Mouse (Mus musculus): ENCODE measurements at regions not wholly inside any gene's neighbourhood (a gene's known extent, or its start where the extent isn't known, plus 50 kb on each side); places are given as distances from the start of the nearest gene placed in this dataset.
A peak's percentile ranks its signal among the peaks of the same experiment; 100 is the strongest.

- DNase-seq (ENCODE audit: low read depth), result no peak
These were observed 204.6 kb upstream of the Tlr4 start for GRCm38 (mm10) chr4:66622650-66623394.

- peak; percentile 72 for DNase-seq (ENCODE audit: low read depth)
These were observed 208.5 kb upstream of the Tlr4 start for GRCm38 (mm10) chr4:66618811-66619440.

- no peak for DNase-seq (ENCODE audit: low read depth)
These were observed 209.3 kb upstream of the Tlr4 start for GRCm38 (mm10) chr4:66617743-66618736.

GRCm38 (mm10) chr4:66617101-66617500 is 210.3 kb upstream of the Tlr4 start:
- no peak for DNase-seq (ENCODE audit: low read depth)

GRCm38 (mm10) chr4:66604849-66605248 is 200.4 kb upstream of the Astn2 start:
- DNase-seq (ENCODE audit: low read depth), result no peak

- no peak for DNase-seq (ENCODE audit: low read depth)
These were observed 194.3 kb upstream of the Astn2 start for GRCm38 (mm10) chr4:66598737-66599136.

- DNase-seq (ENCODE audit: low read depth), result no peak
These were observed 182.2 kb upstream of the Astn2 start for GRCm38 (mm10) chr4:66586647-66587046.

- DNase-seq (ENCODE audit: low read depth), result no peak
These were observed 181.8 kb upstream of the Astn2 start for GRCm38 (mm10) chr4:66586166-66586565.

GRCm38 (mm10) chr4:66556936-66557335 is 152.5 kb upstream of the Astn2 start:
- DNase-seq (ENCODE audit: low read depth), result no peak

- DNase-seq (ENCODE audit: low read depth), result peak; percentile 27
These were observed 146.1 kb upstream of the Astn2 start for GRCm38 (mm10) chr4:66550306-66551104.

- DNase-seq (ENCODE audit: low read depth), result no peak
These were observed 138.5 kb upstream of the Astn2 start for GRCm38 (mm10) chr4:66542833-66543436.

GRCm38 (mm10) chr4:66524456-66524855 is 120.0 kb upstream of the Astn2 start:
- DNase-seq (ENCODE audit: low read depth), result no peak

- DNase-seq (ENCODE audit: low read depth), result no peak
These were observed 119.5 kb upstream of the Astn2 start for GRCm38 (mm10) chr4:66523886-66524245.

GRCm38 (mm10) chr4:66523238-66523885 is 119.0 kb upstream of the Astn2 start:
- DNase-seq (ENCODE audit: low read depth), result no peak

- DNase-seq (ENCODE audit: low read depth), result no peak
These were observed 117.8 kb upstream of the Astn2 start for GRCm38 (mm10) chr4:66522097-66522809.

- DNase-seq (ENCODE audit: low read depth), result no peak
These were observed 116.4 kb upstream of the Astn2 start for GRCm38 (mm10) chr4:66520796-66521195.

GRCm38 (mm10) chr4:66515815-66516214 is 111.4 kb upstream of the Astn2 start:
- no peak for DNase-seq (ENCODE audit: low read depth)

GRCm38 (mm10) chr4:66483496-66483895 is 79.1 kb upstream of the Astn2 start:
- no peak for DNase-seq (ENCODE audit: low read depth)

- no peak for DNase-seq (ENCODE audit: low read depth)
These were observed 78.3 kb upstream of the Astn2 start for GRCm38 (mm10) chr4:66482495-66483291.

Measured in gonadal fat pad, adult 2 months (tissue).